21 mouse cellular contexts compared by ENCODE assay signal in the genomic region with DNA sequence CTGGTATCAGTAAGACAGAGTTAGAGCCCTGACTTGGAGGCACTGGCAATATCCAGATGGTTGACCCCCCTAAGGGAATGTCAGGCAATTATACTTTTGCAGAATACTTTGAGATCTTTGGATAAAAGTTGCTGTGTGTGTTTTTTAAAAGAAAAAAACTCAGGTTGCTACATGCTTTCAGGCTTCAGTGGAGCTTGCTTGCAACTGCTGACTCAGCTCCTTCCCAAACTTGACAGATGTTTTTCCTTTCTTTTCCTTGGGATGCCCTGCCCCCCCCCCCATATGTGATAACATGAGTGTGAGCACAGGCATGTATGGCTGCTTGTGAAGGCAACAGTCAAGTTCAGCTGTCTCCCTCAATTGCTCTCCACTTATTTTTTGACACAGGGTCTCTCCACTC. TPM values are rescaled to one million over a fixed set of nuclear protein-coding genes. Genes with fewer than 3 reads are reported as not detected.
DNase-seq lines count a peak whose midpoint lies in the region; ATAC-seq and TF ChIP-seq lines count a peak whose summit lies in the region.
"Had no signal": no experiment of that assay in that cellular context is flagged by ENCODE, and none has a peak within 500 bp of the region (broad histone marks: within the 10 kb centered on the region; RNA-seq: fewer than 3 reads in every experiment).

No protein-coding gene starts in this region.

- H3K36me3 ChIP-seq in lung, embryonic 14.5 days (ENCODE audit: insufficient read depth), result no peaks in the 10 kb centered on the region
- no peaks in the 10 kb centered on the region for H3K36me3 ChIP-seq in lung, embryonic 16.5 days (ENCODE audit: control insufficient read depth, insufficient read depth, low read length)
- no peaks in the 10 kb centered on the region for H3K36me3 ChIP-seq in ES-E14 (ENCODE audit: control insufficient read depth, insufficient read depth, low read length, poor library complexity, severe bottlenecking)
- H3K36me3 ChIP-seq in forebrain, embryonic 16.5 days (ENCODE audit: control insufficient read depth, insufficient read depth), result no peaks in the 10 kb centered on the region
- H3K36me3 ChIP-seq: embryonic facial prominence, embryonic 10.5 days; embryonic facial prominence, embryonic 12.5 days; forebrain, embryonic 15.5 days had no signal

- H3K9ac ChIP-seq in lung, embryonic 14.5 days, result no peak overlapping the region
- no peak overlapping the region for H3K9ac ChIP-seq in lung, embryonic 16.5 days (ENCODE audit: low read length)
- H3K9ac ChIP-seq in ES-E14 (ENCODE audit: insufficient read depth, low read depth, low read length, poor library complexity, severe bottlenecking), result no peak overlapping the region
- H3K9ac ChIP-seq in forebrain, embryonic 16.5 days (replicated peaks; ENCODE audit: low read depth, low read length), result no peak overlapping the region
- H3K9ac ChIP-seq: embryonic facial prominence, embryonic 12.5 days; forebrain, embryonic 13.5 days; forebrain, embryonic 15.5 days had no signal

- peak overlapping the region; percentile 0; the same call in 1 of the 2 replicates for H3K27ac ChIP-seq in lung, embryonic 14.5 days (ENCODE audit: low read depth)
- peak overlapping the region; percentile 21 for H3K27ac ChIP-seq in lung, embryonic 16.5 days (ENCODE audit: low read length)
- H3K27ac ChIP-seq in ES-E14 (ENCODE audit: insufficient read depth, low read depth, low read length, poor library complexity, severe bottlenecking), result no peak overlapping the region
- no peak overlapping the region for H3K27ac ChIP-seq in forebrain, embryonic 16.5 days (ENCODE audit: low read length)
- H3K27ac ChIP-seq: embryonic facial prominence, embryonic 10.5 days; embryonic facial prominence, embryonic 12.5 days; forebrain, embryonic 13.5 days; forebrain, embryonic 15.5 days had no signal

- no peak overlapping the region for H3K4me2 ChIP-seq in lung, embryonic 14.5 days
- no peak overlapping the region for H3K4me2 ChIP-seq in lung, embryonic 16.5 days (ENCODE audit: low read depth, low read length)
- no peak overlapping the region for H3K4me2 ChIP-seq in forebrain, embryonic 16.5 days (ENCODE audit: low read length)
- H3K4me2 ChIP-seq: embryonic facial prominence, embryonic 12.5 days; forebrain, embryonic 13.5 days; forebrain, embryonic 15.5 days had no signal

- in situ Hi-C loops in ES-E14 (cut with MboI; ENCODE audit: low sequenced_read_pairs in 2 of 2, unreplicated experiment in 2 of 2), result no loop called here

- no peaks in the 10 kb centered on the region for H3K27me3 ChIP-seq in lung, embryonic 14.5 days (ENCODE audit: insufficient read depth, low read length)
- no peaks in the 10 kb centered on the region for H3K27me3 ChIP-seq in lung, embryonic 16.5 days (ENCODE audit: control insufficient read depth, insufficient read depth, low read depth, low read length)
- no peaks in the 10 kb centered on the region for H3K27me3 ChIP-seq in forebrain, embryonic 16.5 days (replicated peaks; ENCODE audit: control insufficient read depth, insufficient read depth, low read length)
- H3K27me3 ChIP-seq: embryonic facial prominence, embryonic 12.5 days; forebrain, embryonic 13.5 days; forebrain, embryonic 15.5 days; Patski had no signal

- DNase-seq in lung, embryonic 14.5 days, result peak; percentile 32
- DNase-seq in lung, postnatal 25 days (ENCODE audit: low spot score), result no peak
- DNase-seq in lung, adult 2 months, result no peak
- no peak for DNase-seq in ES-E14 (ENCODE audit: low read depth, low spot score)
- no peak for DNase-seq in layer of hippocampus, postnatal 36 days
- DNase-seq: adrenal gland, adult 8-10 months; adrenal gland, postnatal 14 days; adrenal gland, postnatal 36 days; cerebellum, adult 11-12 months; cerebellum, adult 2 months; cerebellum, adult 9-10 months; cerebellum, postnatal 10 days; cerebellum, postnatal 25 days had no signal

- no peak overlapping the region for H3K4me3 ChIP-seq in lung, embryonic 14.5 days (ENCODE audit: low read depth, low read length)
- H3K4me3 ChIP-seq in lung, embryonic 16.5 days (ENCODE audit: low read length), result no peak overlapping the region
- H3K4me3 ChIP-seq in lung, adult 2 months (replicated peaks; ENCODE audit: extremely low read depth, low read depth, low read length), result no peak overlapping the region
- H3K4me3 ChIP-seq in ES-E14 (ENCODE audit: insufficient read depth in 1 of 2, low read depth in 1 of 2, low read length in 2 of 2, poor library complexity in 1 of 2, severe bottlenecking in 1 of 2), result no peak overlapping the region
- H3K4me3 ChIP-seq in forebrain, embryonic 16.5 days (replicated peaks; ENCODE audit: low read length), result no peak overlapping the region
- H3K4me3 ChIP-seq: embryonic facial prominence, embryonic 10.5 days; embryonic facial prominence, embryonic 12.5 days; forebrain, embryonic 13.5 days; forebrain, embryonic 15.5 days had no signal

- no peak for ATAC-seq in lung, embryonic 14.5 days (ENCODE audit: insufficient read depth)
- no peak for ATAC-seq in lung, embryonic 16.5 days (ENCODE audit: low read depth)
- no peak for ATAC-seq in forebrain, embryonic 16.5 days
- ATAC-seq: activated CD4-positive, CD25-positive, alpha-beta regulatory T cell, adult 4 months; forebrain, embryonic 13.5 days; forebrain, embryonic 15.5 days; Patski had no signal

- TF ChIP-seq CTCF in lung, embryonic 14.5 days (IDR thresholded peaks at IDR 0.05; ENCODE audit: low read depth), result no peak
- TF ChIP-seq CTCF in lung, adult 2 months (IDR thresholded peaks at IDR 0.05; ENCODE audit: insufficient read depth, low read length), result no peak

- TF ChIP-seq POLR2A in lung, adult 2 months (IDR thresholded peaks at IDR 0.05; ENCODE audit: borderline replicate concordance, extremely low read depth, low read depth, low read length), result no peak

- 0 out of 2 replicates have a peak, but pooled peaks cover 9% of the 10 kb centered on the region for H3K4me1 ChIP-seq in lung, embryonic 14.5 days (ENCODE audit: insufficient read depth)
- peaks cover 5% of the 10 kb centered on the region; the same call in 1 of the 2 replicates for H3K4me1 ChIP-seq in lung, embryonic 16.5 days (replicated peaks; ENCODE audit: control insufficient read depth, insufficient read depth, low read length)
- H3K4me1 ChIP-seq in lung, adult 2 months (ENCODE audit: control insufficient read depth, insufficient read depth, low read length), result no peaks in the 10 kb centered on the region
- no peaks in the 10 kb centered on the region for H3K4me1 ChIP-seq in ES-E14 (ENCODE audit: control insufficient read depth in 2 of 2, insufficient read depth in 2 of 2, low read length in 2 of 2, poor library complexity in 1 of 2)
- H3K4me1 ChIP-seq in forebrain, embryonic 16.5 days (replicated peaks; ENCODE audit: control insufficient read depth, insufficient read depth, low read length), result no peaks in the 10 kb centered on the region
- H3K4me1 ChIP-seq: embryonic facial prominence, embryonic 10.5 days; forebrain, embryonic 13.5 days; forebrain, embryonic 15.5 days had no signal

- no peaks in the 10 kb centered on the region for H3K9me3 ChIP-seq in lung, embryonic 14.5 days (ENCODE audit: low read depth, low read length)
- H3K9me3 ChIP-seq in lung, embryonic 16.5 days (ENCODE audit: control insufficient read depth, low read length), result no peaks in the 10 kb centered on the region
- H3K9me3 ChIP-seq in ES-E14 (ENCODE audit: control insufficient read depth, insufficient read depth, low read depth, low read length), result no peaks in the 10 kb centered on the region
- no peaks in the 10 kb centered on the region for H3K9me3 ChIP-seq in forebrain, embryonic 16.5 days (ENCODE audit: control insufficient read depth, low read length)
- H3K9me3 ChIP-seq: embryonic facial prominence, embryonic 10.5 days; embryonic facial prominence, embryonic 12.5 days; forebrain, embryonic 13.5 days; forebrain, embryonic 15.5 days had no signal

TF ChIP-seq in ES-E14, 5 proteins besides CTCF, POLR2A, EP300 and RAD21:
- TF ChIP-seq CHD2 (IDR thresholded peaks at IDR 0.05; ENCODE audit: low read depth, low read length), result no peak
- peak; percentile 88 for TF ChIP-seq MAFK (IDR thresholded peaks at IDR 0.05; ENCODE audit: insufficient read depth, low read depth, low read length)

RNA-seq across cellular contexts. Expression of gene Gab1, which starts 48.5 kb away (rescaled TPM):
- 36.2 and 37.8 TPM in 2 replicates for polyA plus RNA-seq in lung, embryonic 14.5 days (2014; fragmentation: Nextera tagmentation; extraction: Ambion mirVana)
- 21.5 and 22.4 TPM in 2 replicates for polyA plus RNA-seq in lung, embryonic 16.5 days (2015; fragmentation: Nextera tagmentation; extraction: Ambion mirVana)
- 36.2 and 49.5 TPM in 2 replicates for polyA plus RNA-seq in lung, adult 2 months (2012; rRNA removed)
- 55.1 and 70.9 TPM in 2 replicates for total RNA-seq in ES-E14 (2012; rRNA removed)
- 10 to 100 TPM; 17.7 to 18.5 TPM for total RNA-seq in layer of hippocampus, postnatal 36 days (2021)
- polyA plus RNA-seq in forebrain, embryonic 16.5 days (2015; fragmentation: Nextera tagmentation; extraction: Ambion mirVana), result 10.6 and 11.8 TPM in 2 replicates

Comparison
In these comparisons a context has a peak if more than half of its experiments do, and no peak if none do; other contexts are left out.
1. H3K27ac ChIP-seq: peak in lung, embryonic 14.5 days (single experiment) and lung, embryonic 16.5 days (single experiment); none in ES-E14 (single experiment) and forebrain, embryonic 16.5 days (single experiment).